Mouse (Mus musculus) adrenal gland, adult 8-10 months (tissue): ENCODE results near the gene Eif3m. TPM values are rescaled to one million over a fixed set of nuclear protein-coding genes. Genes with fewer than 3 reads are reported as not detected.
"Not testable (repeated sequence)": the region's sequence is repeated elsewhere in the genome, so short reads cannot be mapped to it uniquely, and the experiment has no call there.

Experiments
- DNase-seq: peaks from one replicate; pipeline ENCODE4 v3.0.0; 2022
- total RNA-seq, 4 experiments: library from RNA; stranded (reverse); gene quantifications; 2 replicates each; pipeline ENCODE4 v1.2.4; 2022

The Eif3m gene
- total RNA-seq, result 100 to 1,000 TPM; 138 to 156 (median 148) TPM

- peak; percentile 91 for DNase-seq
Observed at GRCm38 (mm10) chr2:105016967-105017287, at the start of gene Eif3m. Eif3m (minus strand) TSS chr2:105017080.

DNA sequence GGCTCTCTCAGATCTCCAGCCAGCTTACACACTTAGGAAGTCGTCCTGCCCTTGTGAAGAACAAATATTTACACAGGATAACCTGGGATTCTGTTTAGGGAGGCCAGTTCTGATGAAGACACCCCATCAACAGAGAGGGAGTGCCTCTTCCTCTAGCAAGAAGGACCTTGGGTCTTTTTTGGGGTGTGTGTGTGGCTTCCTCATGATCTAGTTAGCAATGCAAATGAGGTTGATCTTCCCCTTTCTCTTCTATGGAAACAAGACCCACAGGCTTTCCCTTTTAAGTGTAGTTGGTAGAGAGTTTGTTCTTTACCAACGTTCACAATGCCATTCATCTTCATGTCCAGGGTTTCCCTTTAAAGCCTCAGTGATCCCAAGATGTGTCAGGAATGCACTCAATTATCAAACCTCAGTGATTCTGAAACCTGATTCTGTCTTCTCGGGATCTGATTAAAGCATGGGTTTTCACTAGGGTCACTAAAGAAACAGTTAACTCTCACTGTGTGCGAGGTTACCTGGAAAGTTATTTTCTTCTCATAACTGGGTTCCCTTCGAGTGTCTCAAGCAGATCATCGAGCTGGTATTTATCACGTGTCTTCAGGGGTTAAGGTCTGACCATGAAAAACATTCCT is 46.0 kb upstream of the Eif3m start:
- no peak for DNase-seq

GRCm38 (mm10) chr2:105058577-105059116 is 41.8 kb upstream of the Eif3m start:
- DNase-seq, result no peak

- no peak for DNase-seq
Observed at GRCm38 (mm10) chr2:105055529-105055928, 38.6 kb upstream of the Eif3m start.

DNA sequence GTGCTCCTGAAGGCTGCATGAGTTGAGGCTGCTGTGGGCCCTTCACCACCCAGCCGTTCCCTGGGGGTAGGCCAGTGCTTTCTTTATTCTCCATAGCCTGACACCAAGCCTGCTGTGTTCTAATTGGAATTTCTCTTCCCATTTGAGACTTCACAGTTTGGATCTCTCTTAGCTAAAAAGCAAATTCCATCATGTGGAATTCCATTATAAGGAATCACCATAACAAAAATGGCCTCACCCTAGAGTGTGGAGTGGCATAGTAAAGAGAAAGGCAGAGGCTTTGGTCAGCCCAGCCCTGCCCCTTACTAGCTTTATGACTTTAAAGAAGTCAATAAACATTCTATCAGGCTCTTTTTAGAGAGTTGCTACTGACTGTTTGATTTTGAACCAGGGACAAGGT is 31.4 kb upstream of the Eif3m start:
- no peak for DNase-seq

- no peak for DNase-seq
Observed at GRCm38 (mm10) chr2:105043152-105043551, 26.3 kb upstream of the Eif3m start.

- no peak for DNase-seq
Observed at GRCm38 (mm10) chr2:105040859-105041258, 24.0 kb upstream of the Eif3m start.

DNA sequence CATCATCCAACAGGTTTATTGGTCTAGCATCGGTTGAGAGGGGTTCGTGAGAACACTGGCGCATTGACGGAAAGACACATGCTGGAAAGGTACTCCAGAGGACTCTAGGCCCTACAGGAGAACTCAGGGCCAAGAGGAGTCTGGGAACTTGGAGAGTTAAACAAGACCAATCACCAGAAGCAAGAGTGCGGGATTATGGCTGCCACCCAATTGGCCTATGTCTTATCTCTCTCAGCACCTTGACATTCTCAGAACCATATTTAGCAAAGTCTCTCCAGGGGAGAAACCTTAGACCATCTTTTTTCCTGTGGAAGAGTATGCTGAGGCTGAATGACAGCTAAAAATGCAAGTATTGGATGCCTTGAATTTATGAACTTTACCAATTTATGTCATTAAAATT is 22.0 kb upstream of the Eif3m start:
- no peak for DNase-seq

DNA sequence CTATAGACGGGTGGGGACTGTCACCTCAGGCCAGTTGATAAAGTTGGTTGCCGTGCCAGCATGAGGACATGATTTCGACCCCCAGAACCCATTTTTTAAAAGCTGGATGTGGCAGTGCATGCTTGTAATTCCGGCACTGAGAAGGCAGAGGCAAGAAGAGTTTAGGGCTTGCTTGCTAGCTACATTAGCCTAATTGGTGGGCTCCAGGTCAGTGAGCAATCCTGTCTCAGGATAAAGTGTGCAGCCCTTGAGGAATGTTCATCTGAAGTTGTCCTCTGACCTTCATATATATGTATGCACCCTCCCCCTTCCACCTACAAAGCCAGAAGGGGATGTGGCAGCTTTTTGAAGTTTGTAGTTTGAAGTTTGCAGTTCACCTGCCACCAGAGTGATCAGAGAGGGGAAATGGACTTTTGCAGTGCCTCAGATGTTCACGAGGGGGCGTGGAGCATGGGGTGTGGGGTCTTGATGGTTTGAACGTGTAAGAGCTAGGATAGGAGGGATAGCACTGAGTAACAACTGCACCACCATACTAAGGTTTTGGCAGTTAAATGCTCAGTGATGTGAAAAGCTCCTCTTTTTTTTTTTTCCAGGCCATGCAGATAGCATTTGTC is 21.2 kb upstream of the Eif3m start:
- no peak for DNase-seq

GRCm38 (mm10) chr2:105036401-105037070 is 19.7 kb upstream of the Eif3m start:
- DNase-seq, result peak; percentile 54

DNA sequence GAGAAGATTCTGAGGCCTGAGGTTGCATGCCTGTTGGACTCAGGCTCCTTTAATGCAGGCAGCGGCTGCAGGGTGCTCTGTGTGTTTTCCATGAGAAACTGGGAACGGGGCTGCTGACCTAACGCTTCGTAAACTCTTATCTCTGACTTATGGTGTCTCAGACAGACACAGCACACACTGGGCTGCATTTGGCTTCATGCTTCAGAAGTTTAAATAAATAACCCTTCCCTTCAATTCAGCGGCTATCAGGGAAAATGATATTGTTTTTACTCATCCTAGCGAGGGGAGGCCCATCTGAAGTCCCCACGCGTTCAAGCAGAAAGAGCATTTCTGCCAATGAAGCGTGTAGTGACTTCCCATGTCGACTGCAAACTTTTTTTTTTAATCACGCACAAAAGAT is 19.1 kb upstream of the Eif3m start:
- DNase-seq, result no peak

GRCm38 (mm10) chr2:105034084-105034483 is 17.2 kb upstream of the Eif3m start:
- no peak for DNase-seq

DNA sequence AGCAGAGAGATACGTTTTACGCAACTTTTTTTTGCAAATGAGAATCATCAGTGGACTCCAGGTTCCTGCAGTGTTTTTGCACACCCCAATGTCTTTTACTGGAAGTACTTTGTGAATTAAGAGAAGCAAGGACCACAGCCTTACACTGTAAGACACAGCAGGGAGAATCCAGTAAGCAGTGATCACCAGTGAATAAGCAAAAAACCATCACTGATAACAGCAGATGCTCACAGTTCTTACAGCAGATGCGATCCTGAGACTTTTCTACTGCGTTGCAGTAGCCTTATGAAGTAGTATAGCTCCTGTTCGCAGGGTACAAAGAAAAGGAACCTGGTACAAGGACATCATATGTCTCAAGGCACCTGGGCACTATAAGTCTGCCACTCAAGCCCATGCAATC is 13.6 kb upstream of the Eif3m start:
- DNase-seq, result no peak

DNA sequence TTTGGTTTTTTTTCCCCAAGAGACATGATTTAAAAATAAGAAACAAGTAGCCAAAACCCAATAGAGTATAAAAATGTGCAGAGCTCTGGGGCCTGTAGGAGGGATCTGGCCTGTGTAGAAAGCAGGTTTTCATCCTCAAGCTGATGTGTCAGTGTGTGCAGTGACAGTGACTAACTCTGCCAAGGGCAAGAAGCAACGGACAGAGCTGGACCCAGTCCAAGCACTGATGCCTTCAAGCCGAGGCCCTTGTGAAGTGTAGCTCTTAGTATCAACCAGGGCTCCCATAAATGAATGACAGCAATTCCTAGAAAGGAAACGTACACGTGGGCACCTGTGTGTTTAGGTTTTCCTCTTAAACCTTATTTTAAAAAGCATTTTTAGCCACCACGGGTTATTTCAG is 11.9 kb upstream of the Eif3m start:
- DNase-seq, result peak; percentile 81

DNA sequence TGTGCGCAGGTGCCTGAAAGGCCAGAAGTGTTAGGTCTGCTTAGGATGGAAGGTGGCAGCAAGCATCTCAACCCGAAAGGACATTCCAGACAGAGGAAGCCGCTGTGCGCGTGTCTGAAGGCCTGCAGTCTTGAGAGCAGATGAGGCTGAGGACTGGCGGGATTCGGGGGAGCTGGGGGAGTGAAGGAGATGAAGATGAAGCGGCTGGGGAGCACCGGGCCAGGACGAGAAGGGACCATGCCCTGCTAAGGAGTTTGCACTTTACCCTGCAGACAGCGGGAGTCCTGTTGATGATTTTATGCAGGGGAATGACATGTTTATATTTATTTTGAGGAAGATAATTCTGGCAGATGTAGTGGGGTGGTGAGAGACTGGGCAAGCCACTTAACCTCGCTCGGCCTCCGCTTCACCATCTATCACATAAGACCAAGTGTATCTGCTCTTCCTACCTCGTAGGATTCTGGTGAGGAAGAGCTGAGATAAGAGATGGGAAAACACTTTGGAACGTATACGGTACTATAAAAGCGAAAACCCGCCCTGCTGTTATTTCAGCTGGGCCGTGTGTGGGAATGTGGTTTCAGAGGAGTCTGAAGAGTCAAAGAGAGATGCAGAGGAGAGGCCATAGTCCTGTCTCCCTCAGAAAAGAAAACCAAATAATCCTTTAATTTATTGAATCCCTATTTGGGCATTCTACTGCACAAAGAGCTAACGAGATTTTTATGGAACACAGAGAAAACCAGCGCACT is 10.2 kb upstream of the Eif3m start:
- DNase-seq, result no peak

DNA sequence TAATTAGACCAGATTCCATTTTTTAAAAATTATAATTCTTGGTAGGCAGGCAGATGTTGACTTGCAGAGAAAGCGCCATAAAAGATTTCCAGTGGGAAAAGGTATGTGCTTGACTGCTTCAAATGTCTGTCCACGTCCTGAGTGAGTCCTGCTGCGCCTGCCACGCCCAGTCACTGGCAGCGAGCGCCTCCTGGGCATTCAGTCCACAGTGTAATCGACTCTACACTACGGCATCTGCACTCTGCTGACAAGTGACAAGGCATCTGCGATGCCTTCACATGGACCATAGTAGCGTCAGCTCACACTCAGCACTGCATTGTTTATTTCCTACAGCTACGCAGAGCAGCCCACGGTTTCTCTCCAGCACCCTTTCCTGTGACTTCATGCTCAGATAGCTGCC is 8.7 kb upstream of the Eif3m start:
- not testable (repeated sequence) for DNase-seq

- no peak for DNase-seq
Observed at GRCm38 (mm10) chr2:105023815-105024214, 6.9 kb upstream of the Eif3m start.

DNA sequence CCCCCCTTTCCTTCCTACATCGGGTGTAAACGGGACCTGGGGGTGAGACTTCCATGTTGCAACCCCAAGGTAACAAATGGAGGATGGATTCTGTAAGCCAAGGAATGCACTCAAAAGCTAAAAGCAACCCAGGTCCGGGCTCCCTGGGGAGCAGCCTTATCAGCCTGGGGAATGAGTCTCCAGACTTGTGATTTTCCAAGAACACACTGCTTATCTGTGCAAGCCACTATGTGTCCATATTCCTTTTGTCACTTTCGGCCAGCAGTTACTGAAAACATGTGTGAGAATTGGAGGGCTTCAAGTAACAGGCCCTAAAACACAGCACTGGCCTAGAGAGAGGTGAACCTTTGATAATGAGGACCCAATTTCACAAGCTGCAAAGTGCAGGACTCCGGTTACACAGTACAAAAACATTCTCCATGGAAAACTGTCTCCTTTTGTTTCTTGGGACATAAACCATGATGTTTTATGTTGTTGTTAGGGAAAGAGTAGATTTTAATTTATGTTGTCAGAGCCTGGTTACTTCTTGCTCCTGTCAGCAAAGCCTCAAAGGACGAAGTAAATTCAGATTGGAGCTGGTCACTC is 6.2 kb upstream of the Eif3m start:
- DNase-seq, result no peak

GRCm38 (mm10) chr2:105021836-105022235 is 5.0 kb upstream of the Eif3m start:
- no peak for DNase-seq

- DNase-seq, result peak; percentile 45
Observed at GRCm38 (mm10) chr2:105021256-105021655, 4.4 kb upstream of the Eif3m start.

DNA sequence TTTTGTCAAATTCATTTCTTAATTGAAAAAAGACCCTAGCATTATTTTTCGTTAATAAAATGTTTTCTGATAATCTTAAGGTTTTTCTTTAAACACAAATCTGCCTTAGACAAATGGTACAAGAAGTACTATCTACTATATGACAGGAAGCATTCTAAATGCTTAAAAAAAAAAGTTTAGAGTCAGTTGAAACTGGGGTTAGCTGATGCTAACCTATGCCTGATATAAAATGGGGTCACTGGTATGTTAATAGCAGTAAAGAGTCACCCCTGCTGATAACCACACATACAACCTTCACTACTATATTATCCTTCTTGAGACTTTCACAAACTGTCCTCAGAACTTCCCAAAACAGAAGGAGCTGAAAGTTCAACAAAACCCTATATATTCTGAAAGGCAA is 2.6 kb upstream of the Eif3m start:
- DNase-seq, result no peak

GRCm38 (mm10) chr2:105017802-105018201 is 922 bp upstream of the Eif3m start:
- DNase-seq, result no peak
